Mouse (Mus musculus): Measurements from ENCODE around the gene Esp23.
A peak's percentile ranks its signal among the peaks of the same experiment; 100 is the strongest.
"Not testable (repeated sequence)": the region's sequence is repeated elsewhere in the genome, so short reads cannot be mapped to it uniquely, and the experiment has no call there.

Gene Esp23

DNA sequence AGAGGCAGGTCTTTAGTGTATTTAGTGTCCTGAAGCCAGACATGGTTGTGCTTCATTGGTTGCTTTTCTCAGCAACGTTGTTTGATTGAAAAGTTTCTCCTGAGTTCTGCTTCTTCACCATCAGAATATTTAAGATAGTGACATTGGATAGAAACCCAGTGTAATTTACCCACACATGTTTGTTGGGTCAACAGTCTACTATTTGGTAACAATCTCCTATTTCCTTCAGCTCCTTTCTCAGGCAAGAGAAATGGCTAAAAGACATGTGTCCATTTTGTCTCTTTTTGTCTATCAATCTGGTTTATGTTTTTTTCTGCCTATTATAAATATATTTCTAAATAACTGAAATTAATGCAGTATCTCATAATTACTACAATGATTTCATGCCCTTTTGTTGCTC is at the start of gene Esp23:
Gene Esp23, minus strand, starts transcription at position 101 of the 400 bp plus-strand sequence.
- no peak for DNase-seq (ENCODE audit: low read depth)

DNA sequence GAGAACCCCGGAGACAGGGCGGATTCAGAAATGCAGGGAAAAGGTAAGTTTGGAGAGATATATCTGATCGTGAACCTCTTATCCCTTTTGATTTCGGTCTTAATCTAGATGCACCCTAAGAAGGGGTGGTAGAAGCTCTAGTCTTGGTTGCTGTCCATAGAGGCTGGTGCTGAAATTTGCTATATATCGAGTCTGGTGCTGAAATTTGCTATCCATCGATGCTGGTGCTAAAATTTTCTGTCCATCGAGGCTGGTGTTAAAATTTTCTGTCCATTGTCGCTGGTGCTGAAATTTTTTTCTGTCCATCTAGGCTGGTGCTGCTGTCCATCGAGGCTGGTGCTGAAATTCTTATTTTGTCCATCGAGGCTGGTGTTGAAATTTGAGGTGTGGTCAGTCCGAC is 30.3 kb upstream of the Esp23 start:
- DNase-seq (ENCODE audit: low read depth) = peak; percentile 43

- DNase-seq (ENCODE audit: low read depth) = no peak
Observed at GRCm38 (mm10) chr17:39095034-39095433, 18.2 kb upstream of the Esp23 start, which contains the start of gene Esp22. Gene Esp22, plus strand, starts transcription at chr17:39095334.

DNA sequence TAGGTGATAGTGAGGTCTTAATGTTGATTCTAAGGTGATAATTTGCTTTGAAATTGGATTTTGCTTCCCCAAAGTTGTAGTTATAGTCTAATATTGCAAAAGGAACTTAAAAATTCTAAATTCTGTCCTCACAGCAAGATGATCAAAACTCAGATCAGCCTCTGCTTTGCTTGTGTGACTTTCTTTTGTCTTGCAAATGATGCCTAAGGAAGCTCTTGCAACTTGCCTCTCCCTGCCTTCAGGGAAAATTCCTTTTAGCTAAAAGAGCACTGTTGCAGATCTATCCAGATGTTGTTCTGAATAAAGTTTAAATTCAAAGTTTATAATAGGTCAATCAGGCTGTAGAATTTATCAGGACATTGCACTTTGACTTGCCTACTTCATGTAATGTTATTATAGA is 13.2 kb downstream of the Esp23 start:
- DNase-seq (ENCODE audit: low read depth) = no peak

DNA sequence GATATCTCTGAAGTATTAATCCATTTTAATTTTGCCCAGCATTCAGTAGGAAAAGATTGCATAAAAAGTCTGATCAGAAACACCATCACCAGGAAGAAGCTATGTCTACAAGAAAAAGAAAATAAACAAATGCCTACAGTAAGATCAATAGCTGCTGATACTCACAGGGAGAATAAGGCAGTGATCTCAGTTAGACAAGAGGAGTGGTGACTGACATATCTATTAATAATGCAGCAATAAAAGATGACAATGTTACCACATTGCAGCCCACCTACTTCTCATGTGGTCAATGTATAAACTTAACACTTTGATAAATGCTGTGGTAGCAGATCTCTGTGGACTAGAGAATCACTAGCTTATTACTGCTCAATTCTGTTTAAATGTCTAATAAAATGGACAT is 33.6 kb downstream of the Esp23 start, which contains the start of gene Gm21903:
Gene Gm21903, minus strand, starts transcription at position 101 of the 400 bp plus-strand sequence.
- no peak for DNase-seq (ENCODE audit: low read depth)

GRCm38 (mm10) chr17:39036395-39036794 is 40.4 kb downstream of the Esp23 start, which contains the start of gene Esp24:
Gene Esp24, plus strand, starts transcription at chr17:39036695.
- DNase-seq (ENCODE audit: low read depth) = not testable (repeated sequence)
